Mouse (Mus musculus) stomach, adult 2 months (tissue): ENCODE measurements around the gene Pigt. TPM values are rescaled to one million over a fixed set of nuclear protein-coding genes. Genes with fewer than 3 reads are reported as not detected.

Experiments used
- polyA plus RNA-seq: library from polyadenylated mRNA; depleted of rRNA; stranded (reverse); fragments of >200 nt; gene quantifications from 2 replicates; pipeline ENCODE4 v1.2.3, GENCODE M21; 2012; rRNA removed

Gene Pigt
- polyA plus RNA-seq: 90.3 and 138 TPM in 2 replicates

DNA sequence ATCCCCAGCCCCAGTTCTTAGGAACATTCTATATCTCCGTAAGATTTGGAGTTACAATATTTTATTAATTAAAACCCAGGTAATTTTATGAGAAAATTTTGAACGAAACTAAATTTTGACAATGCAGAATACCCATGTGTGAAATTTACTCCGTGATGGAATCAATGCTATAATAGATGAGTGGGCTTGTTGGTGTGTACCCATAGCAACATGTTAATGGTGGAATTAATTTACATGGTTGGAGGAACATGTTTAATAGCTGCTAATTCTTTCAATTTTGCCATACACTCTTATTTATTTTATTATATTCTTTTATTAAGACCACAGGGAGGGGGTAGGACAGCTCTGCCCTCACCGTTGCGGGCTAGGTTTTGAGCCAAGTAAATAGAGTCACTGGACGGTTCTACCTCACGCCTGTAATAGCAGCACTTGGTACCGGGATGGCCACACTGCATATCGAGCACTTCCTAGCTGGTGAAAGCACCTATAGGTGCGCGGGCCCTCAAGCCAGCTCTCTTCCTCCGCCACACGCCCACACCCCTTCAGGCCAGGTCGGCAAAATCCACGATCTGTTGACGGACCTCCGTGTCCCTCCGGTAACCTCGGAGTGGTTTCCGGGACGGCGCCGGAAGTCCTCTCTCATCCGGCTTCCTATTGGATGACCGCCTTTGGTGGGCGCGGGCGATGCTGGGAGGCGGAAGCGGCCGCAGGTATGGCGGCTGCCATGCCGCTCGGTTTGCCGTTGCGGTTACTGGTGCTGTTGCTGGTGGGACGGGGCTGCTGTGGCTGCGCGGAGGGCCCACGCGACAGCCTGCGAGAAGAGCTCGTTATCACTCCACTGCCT, at the start of gene Pigt:
Gene Pigt (plus strand): TSS at position 674 of the 844 bp plus-strand sequence.

DNA sequence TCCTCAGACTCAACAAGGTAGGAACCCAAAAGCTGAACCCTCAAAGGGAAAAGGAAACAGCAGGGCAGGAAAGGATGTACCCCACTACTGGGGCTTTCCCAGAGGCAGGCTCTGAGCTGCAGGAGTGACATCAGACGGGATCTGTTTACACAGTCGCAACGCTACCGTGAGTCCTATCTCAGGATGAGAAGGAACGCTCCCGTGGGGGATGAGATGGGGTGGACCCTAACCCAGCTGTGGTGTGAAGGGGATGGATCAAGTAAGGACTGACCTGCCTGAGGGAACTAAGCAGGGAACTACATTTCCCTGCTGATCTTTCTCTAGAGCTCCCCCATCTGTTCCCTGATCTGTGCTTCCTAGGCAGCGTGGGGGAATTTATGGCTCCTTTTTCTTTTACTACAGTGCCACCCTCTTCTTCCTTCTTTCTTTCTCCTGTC, 40.4 kb upstream of the Pigt start, which contains the start of gene Sys1:
Gene Sys1 (plus strand): TSS at position 101 of the 437 bp plus-strand sequence.

DNA sequence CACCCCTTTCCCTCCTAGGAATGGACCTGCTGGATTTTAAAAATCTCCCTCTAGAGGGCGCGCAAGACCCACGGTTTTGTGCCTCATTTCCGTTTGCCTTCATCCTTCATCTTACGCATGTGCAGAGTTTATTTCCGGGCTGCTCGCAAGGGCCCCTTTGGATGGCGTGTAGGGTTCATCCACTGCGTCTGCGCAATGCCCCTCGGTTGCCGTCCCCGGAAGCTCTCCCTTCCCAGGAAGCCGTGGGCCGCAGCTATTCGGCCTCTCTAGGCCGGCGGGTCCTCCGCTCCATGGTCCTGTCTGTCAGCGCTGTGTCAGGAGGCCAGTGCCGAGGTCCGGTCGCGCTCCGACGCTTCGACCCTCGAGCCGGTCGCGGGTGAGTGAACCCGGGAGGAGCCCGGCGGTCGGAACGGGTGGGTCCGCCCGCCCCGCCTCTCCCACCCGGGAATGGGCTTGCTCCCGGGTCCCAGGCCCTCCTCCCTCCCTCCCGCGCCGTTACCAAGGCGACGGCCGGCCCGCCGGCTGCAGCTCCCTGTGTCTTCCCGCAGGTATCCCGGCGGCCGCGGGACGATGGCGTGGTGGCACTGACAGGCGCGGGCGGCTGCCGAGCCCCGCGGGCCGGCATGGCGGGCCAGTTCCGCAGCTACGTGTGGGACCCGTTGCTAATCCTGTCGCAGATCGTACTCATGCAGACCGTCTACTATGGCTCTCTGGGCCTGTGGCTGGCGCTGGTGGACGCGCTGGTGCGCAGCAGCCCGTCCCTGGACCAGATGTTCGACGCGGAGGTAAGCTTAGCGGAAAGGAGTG, 36.4 kb upstream of the Pigt start, which contains the start of gene Gm20458:
Gene Gm20458 (plus strand): TSS at position 223 of the 807 bp plus-strand sequence.

DNA sequence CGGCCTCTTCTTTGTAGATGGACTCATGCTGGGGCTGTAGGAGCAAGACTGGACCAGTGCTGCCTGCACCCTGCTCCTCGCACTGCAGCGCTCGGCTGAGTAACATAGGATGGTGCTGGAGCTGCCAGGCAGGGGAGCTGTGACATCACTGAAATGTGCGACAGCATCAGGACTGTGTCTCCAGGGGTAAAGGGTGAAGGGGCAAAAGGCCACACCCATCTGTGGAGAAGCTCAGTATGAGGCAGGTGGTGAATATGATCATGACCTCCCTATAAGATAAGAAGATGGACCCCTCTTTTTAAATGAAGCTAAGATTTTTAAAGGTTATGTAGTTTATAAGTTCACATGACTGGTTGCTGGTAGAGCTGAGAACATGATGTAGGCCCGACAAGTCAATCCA, 23.7 kb upstream of the Pigt start, which contains the start of gene Trp53tg5:
Gene Trp53tg5 (minus strand): TSS at position 101 of the 400 bp plus-strand sequence.

DNA sequence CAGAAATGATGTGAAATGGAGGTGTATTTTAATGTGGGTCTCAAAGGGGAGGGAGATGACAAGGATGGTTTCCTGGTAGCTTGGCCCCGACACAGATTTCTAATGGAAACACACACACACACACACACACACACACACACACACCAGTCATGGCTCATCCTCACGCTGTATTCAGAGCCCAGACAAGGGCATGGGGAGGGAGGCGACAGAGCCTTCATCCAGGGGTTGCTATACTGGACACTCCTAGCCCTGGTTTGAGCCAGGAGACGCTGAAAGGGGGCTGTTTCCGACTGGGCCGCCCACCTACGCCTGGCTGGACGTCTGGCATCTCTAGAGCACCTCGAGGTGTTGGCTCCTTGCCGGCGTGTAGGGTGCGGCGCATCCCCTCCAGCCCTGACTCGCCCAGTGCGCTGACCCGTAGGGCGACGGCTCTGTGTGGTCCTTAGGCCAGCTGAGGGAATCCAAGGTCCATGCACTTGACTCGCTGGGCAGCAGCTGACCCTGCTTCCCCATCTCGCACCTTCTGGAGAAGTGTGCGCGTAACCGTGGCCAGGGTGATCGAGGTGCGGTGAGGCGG, 11.6 kb upstream of the Pigt start, which contains the start of gene Dbndd2:
Gene Dbndd2 (plus strand): TSS at position 426 of the 577 bp plus-strand sequence.

Other genes starting within 250 kb of the Pigt start
- gene Svs3b, start 240.9 kb upstream of the Pigt start, polyA plus RNA-seq: not detected in 2 replicates
- gene Svs4, start 219.1 kb upstream of the Pigt start, polyA plus RNA-seq: not detected in 2 replicates
- gene Svs3a, start 208.3 kb upstream of the Pigt start, polyA plus RNA-seq: not detected in 2 replicates
- not detected in 2 replicates for gene Svs6, start 180.8 kb upstream of the Pigt start, polyA plus RNA-seq
- gene Svs5, start 164.8 kb upstream of the Pigt start, polyA plus RNA-seq: not detected in 2 replicates
- gene Slpi, start 108.4 kb upstream of the Pigt start, polyA plus RNA-seq: 82.6 and 153 TPM in 2 replicates
- gene Rbpjl, start 94.4 kb upstream of the Pigt start, polyA plus RNA-seq: 3.5 and 6.9 TPM in 2 replicates
- gene Matn4, start 92.4 kb upstream of the Pigt start, polyA plus RNA-seq: 0.78 and 1.2 TPM in 2 replicates
- 34.9 and 37.0 TPM in 2 replicates for gene Sdc4, start 53.6 kb upstream of the Pigt start, polyA plus RNA-seq
- gene Sys1, start 40.6 kb upstream of the Pigt start, polyA plus RNA-seq: 71.4 and 132 TPM in 2 replicates
- 31.3 and 46.5 TPM in 2 replicates for gene Gm20458, start 36.6 kb upstream of the Pigt start, polyA plus RNA-seq
- gene Trp53tg5, start 23.8 kb upstream of the Pigt start, polyA plus RNA-seq: not detected in 2 replicates
- 27.2 and 65.5 TPM in 2 replicates for gene Dbndd2, start 11.4 kb upstream of the Pigt start, polyA plus RNA-seq
- gene Wfdc2, start 64.9 kb downstream of the Pigt start, polyA plus RNA-seq: 41.0 and 51.1 TPM in 2 replicates
- 0.43 TPM in 1 of 2 replicates, not detected in the other for gene Spint3, start 75.9 kb downstream of the Pigt start, polyA plus RNA-seq
- gene Wfdc6a, start 87.9 kb downstream of the Pigt start, polyA plus RNA-seq: 0.08 and 0.14 TPM in 2 replicates
- 0.19 TPM in 1 of 2 replicates, not detected in the other for gene Eppin, start 96.1 kb downstream of the Pigt start, polyA plus RNA-seq
- 0.11 TPM in 1 of 2 replicates, not detected in the other for gene Wfdc6b, start 116.0 kb downstream of the Pigt start, polyA plus RNA-seq
- gene Wfdc8, start 116.1 kb downstream of the Pigt start, polyA plus RNA-seq: 0.26 TPM in 1 of 2 replicates, not detected in the other
- 0.09 TPM in 1 of 2 replicates, not detected in the other for gene Wfdc16, start 141.3 kb downstream of the Pigt start, polyA plus RNA-seq
- 0.30 and 3.4 TPM in 2 replicates for gene Wfdc10, start 158.5 kb downstream of the Pigt start, polyA plus RNA-seq
- not detected in 2 replicates for gene Wfdc9, start 159.1 kb downstream of the Pigt start, polyA plus RNA-seq
- not detected in 2 replicates for gene Wfdc11, start 176.6 kb downstream of the Pigt start, polyA plus RNA-seq
- 0.75 and 2.0 TPM in 2 replicates for gene Wfdc13, start 187.6 kb downstream of the Pigt start, polyA plus RNA-seq
- gene Spint4, start 201.0 kb downstream of the Pigt start, polyA plus RNA-seq: 0.20 TPM in 1 of 2 replicates, not detected in the other
- gene Spint5, start 217.8 kb downstream of the Pigt start, polyA plus RNA-seq: not detected in 2 replicates
- 0.22 TPM in 1 of 2 replicates, not detected in the other for gene Wfdc3, start 248.4 kb downstream of the Pigt start, polyA plus RNA-seq
- gene Dnttip1, start 248.5 kb downstream of the Pigt start, polyA plus RNA-seq: 9.0 and 25.3 TPM in 2 replicates